Comparison of ENCODE assay signal across 8 mouse cellular contexts in the genomic region with DNA sequence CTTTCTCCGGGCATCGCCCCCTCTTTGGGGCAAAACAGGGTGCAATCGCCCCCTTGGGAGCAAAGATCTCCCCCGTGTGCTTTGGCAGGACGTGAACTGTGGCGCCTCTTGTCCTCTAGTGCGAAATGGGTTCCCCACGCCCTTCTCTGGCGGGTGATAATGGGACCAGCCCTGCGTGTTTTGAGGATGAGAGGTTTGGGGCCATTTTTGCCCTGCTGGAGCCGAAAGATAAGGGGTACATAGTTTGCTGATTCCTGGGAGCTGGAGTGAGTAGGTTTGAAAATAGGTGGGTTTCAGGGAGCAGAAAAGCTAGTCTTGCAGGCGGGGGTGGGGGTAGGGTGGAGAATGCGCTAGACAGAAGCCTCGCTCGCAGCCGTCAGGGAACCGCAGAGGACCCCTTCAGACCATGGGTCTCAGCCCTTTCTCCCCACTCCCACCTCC. TPM values are rescaled to one million over a fixed set of nuclear protein-coding genes. Genes with fewer than 3 reads are reported as not detected.
DNase-seq lines count a peak whose midpoint lies in the region; ATAC-seq and TF ChIP-seq lines count a peak whose summit lies in the region.

No protein-coding gene starts in this region.

- WGBS in kidney, embryonic 15.5 days = under 1% methylated on average over 17 of the region's 17 CpGs
- WGBS in liver, postnatal 0 days (ENCODE audit: insufficient replicate concordance) = 1% methylated on average over 17 of the region's 17 CpGs
- under 1% methylated on average over 17 of the region's 17 CpGs for WGBS in neural tube, embryonic 13.5 days

- no peak for ATAC-seq in kidney, embryonic 15.5 days (replicated peaks; ENCODE audit: low FRiP score)
- peak; percentile 4; the same call in 1 of the 2 replicates for ATAC-seq in liver, postnatal 0 days
- no peak for ATAC-seq in neural tube, embryonic 13.5 days (ENCODE audit: low read depth)

- peak; percentile 27 for DNase-seq in 3T3-L1 (ENCODE audit: low read depth, low spot score)
- peak; percentile 80 for DNase-seq in MEL (ENCODE audit: low read depth, low spot score)
- peak; percentile 61 to 69 for DNase-seq in cerebellum, postnatal 25 days
- peak; percentile 60 to 68 for DNase-seq in heart, adult 9 months (ENCODE audit: low spot score in 2 of 2)
- peak; percentile 83 for DNase-seq in liver, postnatal 0 days
- peak; percentile 77 for DNase-seq in yolk sac, embryonic 10.5 days (ENCODE audit: low spot score)

- TF ChIP-seq POLR2A in MEL (IDR thresholded peaks at IDR 0.05; ENCODE audit: control insufficient read depth in 1 of 2, insufficient read depth in 1 of 2, low read depth in 1 of 2, low read length in 2 of 2, poor library complexity in 1 of 2) = peak; percentile 66 to 70; a peak in 3 of 4 replicates

- peak overlapping the region; percentile 98 for H3K9ac ChIP-seq in MEL (ENCODE audit: control insufficient read depth, low read depth, low read length, poor library complexity, severe bottlenecking)
- peak overlapping the region; percentile 100 for H3K9ac ChIP-seq in kidney, embryonic 15.5 days
- H3K9ac ChIP-seq in liver, postnatal 0 days (replicated peaks) = peak overlapping the region; percentile 100
- H3K9ac ChIP-seq in neural tube, embryonic 13.5 days = peak overlapping the region; percentile 100

- no peaks in the 10 kb centered on the region for H3K9me3 ChIP-seq in MEL (replicated peaks; ENCODE audit: insufficient read depth, low read length)
- H3K9me3 ChIP-seq in kidney, embryonic 15.5 days (replicated peaks) = no peaks in the 10 kb centered on the region
- no peaks in the 10 kb centered on the region for H3K9me3 ChIP-seq in liver, postnatal 0 days (ENCODE audit: low read length)
- no peaks in the 10 kb centered on the region for H3K9me3 ChIP-seq in neural tube, embryonic 13.5 days

- peak overlapping the region; percentile 66 for H3K4me2 ChIP-seq in kidney, embryonic 15.5 days
- peak overlapping the region; percentile 86 for H3K4me2 ChIP-seq in liver, postnatal 0 days (ENCODE audit: low read depth, low read length)
- peak overlapping the region; percentile 77 for H3K4me2 ChIP-seq in neural tube, embryonic 13.5 days

- no peak for TF ChIP-seq EP300 in MEL (IDR thresholded peaks at IDR 0.05; ENCODE audit: low read depth in 1 of 2, low read length in 2 of 2)
- TF ChIP-seq EP300 in liver, postnatal 0 days (IDR thresholded peaks at IDR 0.05; ENCODE audit: low read depth) = peak; percentile 81

- peaks cover 9 to 32% of the 10 kb centered on the region in 2 experiments for H3K4me1 ChIP-seq in MEL (ENCODE audit: control insufficient read depth in 1 of 2, insufficient read depth in 2 of 2, low read length in 2 of 2)
- H3K4me1 ChIP-seq in kidney, embryonic 15.5 days = peaks cover 40% of the 10 kb centered on the region
- peaks cover 45% of the 10 kb centered on the region for H3K4me1 ChIP-seq in liver, postnatal 0 days (ENCODE audit: insufficient read depth)
- H3K4me1 ChIP-seq in neural tube, embryonic 13.5 days (replicated peaks) = peaks cover 44% of the 10 kb centered on the region

- no peaks in the 10 kb centered on the region for H3K27me3 ChIP-seq in MEL (ENCODE audit: control insufficient read depth in 1 of 2, insufficient read depth in 2 of 2, low read length in 2 of 2)
- H3K27me3 ChIP-seq in kidney, embryonic 15.5 days = no peaks in the 10 kb centered on the region
- H3K27me3 ChIP-seq in liver, postnatal 0 days (ENCODE audit: insufficient read depth, low read length) = no peaks in the 10 kb centered on the region
- no peaks in the 10 kb centered on the region for H3K27me3 ChIP-seq in neural tube, embryonic 13.5 days

- peak overlapping the region; percentile 96 for H3K27ac ChIP-seq in MEL (ENCODE audit: control insufficient read depth, low read depth, low read length)
- H3K27ac ChIP-seq in kidney, embryonic 15.5 days = peak overlapping the region; percentile 100
- H3K27ac ChIP-seq in liver, postnatal 0 days (ENCODE audit: low read depth) = peak overlapping the region; percentile 100
- peak overlapping the region; percentile 100 for H3K27ac ChIP-seq in neural tube, embryonic 13.5 days (replicated peaks)

- H3K4me3 ChIP-seq in MEL (ENCODE audit: control insufficient read depth in 1 of 2, insufficient read depth in 1 of 2, low read depth in 2 of 2, low read length in 2 of 2) = peak overlapping the region; percentile 89 to 93
- H3K4me3 ChIP-seq in kidney, embryonic 15.5 days (replicated peaks) = peak overlapping the region; percentile 97
- H3K4me3 ChIP-seq in liver, postnatal 0 days (ENCODE audit: low read depth, low read length) = peak overlapping the region; percentile 88
- H3K4me3 ChIP-seq in neural tube, embryonic 13.5 days = peak overlapping the region; percentile 93

- H3K36me3 ChIP-seq in MEL (ENCODE audit: control insufficient read depth in 1 of 2, insufficient read depth in 2 of 2, low read length in 2 of 2) = peaks cover 0 to 25% of the 10 kb centered on the region in 2 experiments; a peak in 2 of 4 replicates
- 0 out of 2 replicates have a peak, but pooled peaks cover 2% of the 10 kb centered on the region for H3K36me3 ChIP-seq in kidney, embryonic 15.5 days
- H3K36me3 ChIP-seq in liver, postnatal 0 days (replicated peaks; ENCODE audit: insufficient read depth, low read length) = 0 out of 2 replicates have a peak, but pooled peaks cover 2% of the 10 kb centered on the region
- no peaks in the 10 kb centered on the region for H3K36me3 ChIP-seq in neural tube, embryonic 13.5 days

- H3K79me2 ChIP-seq in MEL (ENCODE audit: control insufficient read depth, insufficient read depth, low read length, poor library complexity) = peaks cover 46% of the 10 kb centered on the region

- TF ChIP-seq RAD21 in MEL (IDR thresholded peaks at IDR 0.05; ENCODE audit: low read depth, low read length) = no peak

- TF ChIP-seq CTCF in MEL (IDR thresholded peaks at IDR 0.05 in 2 of 3, conservative IDR thresholded peaks at IDR 0.05 in 1 of 3; ENCODE audit: control insufficient read depth in 1 of 3, insufficient read depth in 1 of 3, low read depth in 2 of 3, low read length in 3 of 3, poor library complexity in 1 of 3, severe bottlenecking in 1 of 3) = no peak
- TF ChIP-seq CTCF in liver, postnatal 0 days (IDR thresholded peaks at IDR 0.05; ENCODE audit: low read depth) = 0 out of 2 replicates have a peak, but pooled peaks have one; percentile 15

TF ChIP-seq in MEL, 35 proteins besides CTCF, POLR2A, EP300 and RAD21:
- TF ChIP-seq POLR2AphosphoS2 (IDR thresholded peaks at IDR 0.05; ENCODE audit: low read length) = no peak
- TF ChIP-seq MYC (IDR thresholded peaks at IDR 0.05; ENCODE audit: low read depth, low read length) = no peak
- no peak for TF ChIP-seq ZKSCAN1 (IDR thresholded peaks at IDR 0.05; ENCODE audit: low read depth, low read length)
- TF ChIP-seq TBP (IDR thresholded peaks at IDR 0.05; ENCODE audit: low read depth, low read length) = peak; percentile 51; the same call in 1 of the 2 replicates
- TF ChIP-seq GATA1 (IDR thresholded peaks at IDR 0.05; ENCODE audit: low read depth, low read length) = peak; percentile 54
- no peak for TF ChIP-seq USF2 (IDR thresholded peaks at IDR 0.05; ENCODE audit: borderline replicate concordance in 1 of 2, insufficient read depth in 1 of 2, low read depth in 1 of 2, low read length in 2 of 2)
- no peak for TF ChIP-seq POLR2AphosphoS5 (IDR thresholded peaks at IDR 0.05; ENCODE audit: borderline replicate concordance, low read depth, low read length)
- no peak for TF ChIP-seq NELFE (IDR thresholded peaks at IDR 0.05; ENCODE audit: low read depth, low read length)
- no peak for TF ChIP-seq MAFK (IDR thresholded peaks at IDR 0.05; ENCODE audit: borderline replicate concordance, low read depth, low read length)
- peak; percentile 79 for TF ChIP-seq TAL1 (IDR thresholded peaks at IDR 0.05; ENCODE audit: low read length)

RNA-seq across cellular contexts. Expression of a gene that starts 1.3 kb away (rescaled TPM):
- total RNA-seq in MEL (2012; rRNA removed) = 32.2 and 32.9 TPM in 2 replicates
- polyA plus RNA-seq in MEL (2012; ENCODE audit: insufficient read depth in 1 of 2, insufficient read length in 2 of 2, low read depth in 1 of 2, low replicate concordance in 2 of 2, missing spikeins in 1 of 2) = 10 to 100 TPM; 59.4 to 71.8 TPM
- polyA plus RNA-seq in kidney, embryonic 15.5 days (2015; fragmentation: Nextera tagmentation; extraction: Ambion mirVana) = 15.5 and 17.1 TPM in 2 replicates
- polyA plus RNA-seq in liver, postnatal 0 days (2015; fragmentation: Nextera tagmentation; extraction: Ambion mirVana) = 4.7 and 5.2 TPM in 2 replicates
- polyA plus RNA-seq in neural tube, embryonic 13.5 days (2015; fragmentation: Nextera tagmentation; extraction: Ambion mirVana) = 16.8 and 19.9 TPM in 2 replicates

RNA-seq across cellular contexts. Expression of a gene that starts 14.4 kb away (rescaled TPM):
- total RNA-seq in MEL (2012; rRNA removed) = 182 and 187 TPM in 2 replicates
- polyA plus RNA-seq in MEL (2012; ENCODE audit: insufficient read depth in 1 of 2, insufficient read length in 2 of 2, low read depth in 1 of 2, low replicate concordance in 2 of 2, missing spikeins in 1 of 2) = 100 to 1,000 TPM in 1 of 2 experiments, not detected in 1; 287 TPM
- polyA plus RNA-seq in kidney, embryonic 15.5 days (2015; fragmentation: Nextera tagmentation; extraction: Ambion mirVana) = 327 and 334 TPM in 2 replicates
- 48.3 and 51.9 TPM in 2 replicates for polyA plus RNA-seq in liver, postnatal 0 days (2015; fragmentation: Nextera tagmentation; extraction: Ambion mirVana)
- 264 and 281 TPM in 2 replicates for polyA plus RNA-seq in neural tube, embryonic 13.5 days (2015; fragmentation: Nextera tagmentation; extraction: Ambion mirVana)

RNA-seq across cellular contexts. Expression of a gene that starts 50.6 kb away (rescaled TPM):
- total RNA-seq in MEL (2012; rRNA removed) = 90.1 and 90.8 TPM in 2 replicates
- polyA plus RNA-seq in MEL (2012; ENCODE audit: insufficient read depth in 1 of 2, insufficient read length in 2 of 2, low read depth in 1 of 2, low replicate concordance in 2 of 2, missing spikeins in 1 of 2) = 10 to 100 TPM in 1 of 2 experiments, not detected in 1; 73.3 TPM
- 51.0 and 55.9 TPM in 2 replicates for polyA plus RNA-seq in kidney, embryonic 15.5 days (2015; fragmentation: Nextera tagmentation; extraction: Ambion mirVana)
- polyA plus RNA-seq in liver, postnatal 0 days (2015; fragmentation: Nextera tagmentation; extraction: Ambion mirVana) = 38.7 and 43.0 TPM in 2 replicates
- polyA plus RNA-seq in neural tube, embryonic 13.5 days (2015; fragmentation: Nextera tagmentation; extraction: Ambion mirVana) = 54.6 and 59.0 TPM in 2 replicates

Comparison
In these comparisons a context has a peak if more than half of its experiments do, and no peak if none do; other contexts are left out.
1. DNase-seq: peak in every context shown above with its lines; median percentile 83 in liver, postnatal 0 days; 80 in MEL; 77 in yolk sac, embryonic 10.5 days; 65 in cerebellum, postnatal 25 days; 64 in heart, adult 9 months; 27 in 3T3-L1.